Mouse (Mus musculus): Measurements from ENCODE around the gene Kyat3.
A peak's percentile ranks its signal among the peaks of the same experiment; 100 is the strongest.
"Not testable (repeated sequence)": the region's sequence is repeated elsewhere in the genome, so short reads cannot be mapped to it uniquely, and the experiment has no call there.

The Kyat3 gene

DNA sequence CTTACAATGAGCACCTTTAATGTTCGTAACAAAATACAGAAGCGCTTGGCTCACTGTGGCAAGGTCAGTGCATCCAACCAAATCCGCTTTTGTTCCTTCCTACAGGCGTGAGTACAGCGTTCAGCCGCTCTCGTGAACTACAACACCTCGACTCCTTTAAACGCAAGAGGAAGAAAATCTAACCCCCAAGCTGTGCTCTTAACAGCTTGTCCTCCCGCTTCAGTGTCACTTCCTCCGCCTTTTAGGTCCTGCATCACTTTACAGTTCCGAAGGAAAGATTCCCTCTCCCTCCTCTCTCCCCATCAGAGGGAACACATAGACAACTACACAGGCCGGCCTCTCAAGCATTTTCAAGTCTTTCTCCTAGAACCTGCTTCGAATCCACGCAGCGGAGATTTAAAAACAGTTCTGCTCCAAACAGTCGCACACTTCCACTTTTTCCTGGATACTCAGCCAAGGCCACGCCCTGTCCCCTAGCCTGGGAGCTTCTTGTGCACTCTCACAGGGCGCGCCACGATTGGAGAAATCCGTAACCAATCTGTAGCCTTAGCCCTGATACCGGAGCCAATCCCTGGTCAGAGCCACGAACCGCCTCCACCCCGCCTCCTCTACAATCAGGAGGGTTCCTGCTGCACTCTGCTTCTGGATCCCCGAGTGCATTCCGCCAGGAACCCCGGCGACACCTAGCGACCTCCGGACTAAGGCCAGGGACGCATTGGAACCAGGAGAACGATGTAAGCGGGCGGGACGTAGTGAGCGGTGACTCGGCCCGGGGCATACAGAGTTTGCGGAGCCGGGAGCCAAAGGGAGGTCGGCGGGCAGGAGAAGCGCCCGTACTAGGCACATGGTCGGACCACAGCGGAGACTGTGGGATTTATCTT is at the start of gene Kyat3:
Gene Kyat3, plus strand, starts transcription at position 610 of the 881 bp plus-strand sequence.
- DNase-seq: peak; percentile 88

DNA sequence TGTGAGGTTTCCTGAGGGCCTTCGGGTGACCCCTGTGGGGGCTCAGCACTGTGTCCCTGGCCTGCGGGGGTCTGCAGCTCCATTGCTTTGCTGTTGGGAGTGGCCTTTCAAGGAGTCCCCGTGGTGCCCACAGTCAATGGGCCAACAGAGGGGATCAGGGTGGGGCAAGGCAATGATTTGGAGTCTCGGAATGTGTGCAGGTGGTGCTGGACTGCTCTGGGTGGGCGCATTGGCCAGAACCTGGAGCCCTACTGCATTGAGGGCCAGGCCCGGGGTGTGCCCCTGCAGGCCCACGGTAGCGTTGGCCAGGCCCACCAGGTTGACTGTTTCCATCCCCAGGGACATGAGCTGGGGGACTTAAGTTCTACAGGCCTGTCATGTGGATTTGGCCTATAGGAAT is 36.1 kb upstream of the Kyat3 start:
- DNase-seq: no peak

DNA sequence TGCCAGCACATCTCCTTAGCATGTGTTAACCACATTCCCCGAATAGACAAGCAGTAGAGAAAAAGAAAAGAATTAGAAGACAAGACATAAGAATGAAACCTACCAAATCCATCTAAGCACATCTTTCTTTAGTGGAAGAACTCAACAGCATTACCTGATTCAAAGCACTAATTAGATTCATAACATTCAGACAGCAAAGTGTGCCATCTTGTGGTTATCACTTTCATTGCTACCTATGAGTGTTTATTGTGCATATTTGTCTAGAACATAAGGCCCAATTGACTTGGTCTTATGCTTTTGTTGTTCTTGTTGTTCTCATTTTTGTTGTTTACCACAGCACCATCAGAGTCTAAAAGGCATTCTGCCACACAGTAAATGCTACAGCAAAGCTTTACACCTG is 26.2 kb upstream of the Kyat3 start:
- no peak for DNase-seq

DNA sequence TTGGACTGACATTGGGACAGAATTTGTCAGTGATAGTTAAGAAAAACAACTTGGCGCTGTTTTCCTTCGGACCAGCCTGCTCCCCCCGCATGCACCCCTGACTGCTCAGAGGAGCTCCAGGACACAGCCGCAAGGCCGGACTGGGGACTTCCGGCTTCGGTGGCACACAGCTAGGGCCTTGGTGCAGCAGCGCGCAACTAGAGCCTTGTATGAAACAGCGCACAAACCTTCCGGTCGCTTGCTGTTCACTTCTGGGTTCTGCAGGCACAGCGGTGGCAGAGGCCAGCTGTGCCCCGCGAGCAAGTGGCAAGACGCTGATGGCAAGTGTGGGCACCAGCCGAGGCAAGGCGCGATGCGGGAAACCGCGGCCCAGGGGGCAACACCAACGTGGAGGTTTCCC is 12.9 kb upstream of the Kyat3 start:
- no peak for DNase-seq

DNA sequence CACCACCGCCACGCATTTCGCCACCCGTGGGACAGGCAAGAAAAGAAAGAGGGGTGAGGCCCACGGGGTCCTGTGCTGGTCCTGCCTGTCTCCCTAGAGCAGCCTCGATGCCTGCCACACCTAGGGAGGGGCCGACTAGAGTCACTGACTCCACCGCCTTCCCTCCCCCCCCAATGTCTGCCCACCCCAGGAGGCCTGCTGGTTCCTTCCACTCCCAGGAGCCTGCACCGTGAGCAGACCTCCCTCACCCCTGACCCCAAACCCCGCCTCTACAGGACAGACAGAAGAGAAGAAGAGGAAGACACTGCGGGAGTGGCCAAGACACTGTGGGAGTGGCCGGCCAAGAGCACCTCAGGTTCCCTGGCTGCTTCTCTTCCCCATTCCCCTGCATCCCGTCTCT is 12.5 kb upstream of the Kyat3 start:
- no peak for DNase-seq

DNA sequence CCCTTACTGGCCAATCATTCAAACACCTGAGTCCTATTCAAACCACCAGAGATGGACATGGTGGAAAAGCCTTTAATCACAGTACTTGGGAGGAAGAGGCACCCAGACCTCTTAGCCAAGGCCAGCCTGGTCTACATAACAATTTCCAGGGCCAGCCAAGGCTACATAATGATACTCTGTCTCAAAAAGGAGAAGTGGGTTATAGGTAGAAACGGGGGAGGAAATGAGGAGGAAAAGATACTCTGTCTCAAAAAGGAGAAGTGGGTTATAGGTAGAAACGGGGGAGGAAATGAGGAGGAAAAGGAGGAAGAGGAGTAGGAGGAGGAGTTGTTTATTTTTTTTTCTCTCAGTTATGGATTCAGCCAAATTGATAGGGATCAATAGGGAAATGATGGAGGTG is 4.3 kb upstream of the Kyat3 start:
- DNase-seq: no peak

DNA sequence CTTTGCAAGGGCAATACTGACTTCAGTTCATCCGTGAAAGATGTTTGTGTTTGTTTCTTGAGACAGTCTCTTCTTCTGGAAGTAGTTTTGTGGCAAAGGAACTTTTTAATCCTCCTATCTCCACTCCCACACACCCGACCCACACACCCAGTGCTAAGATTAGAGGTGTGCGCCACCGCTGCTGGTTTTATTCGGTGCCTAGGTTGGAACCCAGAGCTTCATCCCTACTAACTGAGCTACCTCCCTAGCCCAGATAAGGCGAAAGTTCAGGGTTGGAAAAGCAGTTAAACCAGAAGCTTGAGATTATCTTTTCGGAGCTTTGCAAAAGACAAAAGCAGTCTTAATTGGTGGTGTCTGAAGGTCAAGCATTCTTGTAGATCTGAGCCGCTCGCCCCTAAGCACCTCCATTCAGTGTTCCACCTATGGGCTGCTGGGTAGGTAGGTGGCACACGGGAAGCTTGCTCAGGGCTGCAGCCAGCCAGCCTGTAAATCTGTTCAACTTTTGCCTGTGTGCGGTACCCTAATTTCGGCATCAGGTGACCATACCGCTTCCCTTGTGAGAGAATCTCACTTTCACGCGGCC is 647 bp downstream of the Kyat3 start:
- DNase-seq: no peak

DNA sequence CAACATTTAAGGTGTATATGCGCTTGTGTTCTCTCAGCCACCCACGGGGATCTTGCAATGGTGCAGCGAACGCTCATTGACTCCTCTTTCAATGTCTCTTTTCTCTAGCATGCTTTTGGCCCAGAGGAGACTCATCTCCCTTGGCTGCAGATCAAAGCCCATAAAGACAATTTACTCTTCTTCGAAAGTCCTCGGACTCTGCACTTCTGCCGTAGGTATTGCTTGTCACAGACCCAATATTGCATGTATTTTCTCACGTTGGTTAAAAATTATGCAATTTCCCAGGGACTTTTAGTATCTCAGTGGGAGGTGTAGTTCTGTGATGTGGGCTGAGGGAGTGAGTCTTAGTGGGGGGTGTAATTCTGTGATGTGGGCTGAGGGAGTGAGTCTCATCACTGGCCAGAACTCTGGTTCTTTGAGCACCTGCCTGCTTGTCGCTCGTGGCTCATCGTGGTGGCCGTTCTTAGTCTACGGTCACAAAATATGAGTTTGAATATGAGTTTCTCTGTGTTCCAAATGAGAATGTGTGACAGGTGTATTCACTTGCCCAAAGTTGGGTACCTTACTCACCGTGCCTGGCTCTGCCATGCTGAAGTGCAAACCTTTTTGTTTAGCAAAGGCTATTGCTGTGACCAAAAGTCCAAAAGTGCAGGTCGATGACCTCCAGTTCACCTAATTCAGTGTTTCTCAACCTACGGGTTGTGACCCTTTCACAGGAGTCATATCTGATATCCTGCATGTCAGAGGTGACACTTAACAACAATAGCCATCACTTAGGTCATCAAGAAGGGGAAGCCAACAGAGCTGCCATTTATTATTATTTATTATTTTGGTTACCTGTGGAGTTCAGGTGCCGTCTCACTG is 6.0 kb downstream of the Kyat3 start:
- DNase-seq: no peak

DNA sequence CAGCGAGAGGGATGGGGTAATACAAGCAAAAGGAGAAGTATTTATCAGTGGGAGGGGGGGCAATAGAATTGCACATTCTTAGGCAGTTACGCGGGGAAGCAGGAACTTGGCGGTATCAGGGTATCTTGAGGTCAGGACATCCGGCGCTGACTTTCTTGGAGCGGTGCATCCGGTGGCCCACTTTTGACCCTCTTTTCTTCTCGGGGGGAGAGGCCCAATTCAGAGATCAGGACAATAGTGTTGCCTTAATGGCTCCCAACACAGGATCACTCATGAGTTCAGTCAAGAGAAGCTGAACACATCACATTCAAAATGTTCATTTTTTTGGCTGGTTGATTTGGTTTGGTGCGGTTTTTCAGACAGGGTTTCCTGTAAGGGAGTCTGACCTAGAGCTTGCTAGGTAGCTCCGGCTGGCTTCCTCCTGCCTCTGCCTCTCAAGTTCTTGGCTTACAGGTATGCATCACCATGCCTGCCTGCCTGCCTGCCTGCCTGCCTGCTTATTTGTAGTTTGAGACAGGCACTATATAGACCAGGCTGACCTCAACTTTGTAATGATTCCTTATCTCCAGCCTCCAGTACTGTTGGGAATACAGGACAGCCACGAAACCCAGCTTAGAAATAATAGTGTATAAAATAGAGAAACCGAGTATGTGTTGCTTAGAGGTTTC is 7.5 kb downstream of the Kyat3 start:
- not testable (repeated sequence) for DNase-seq

DNA sequence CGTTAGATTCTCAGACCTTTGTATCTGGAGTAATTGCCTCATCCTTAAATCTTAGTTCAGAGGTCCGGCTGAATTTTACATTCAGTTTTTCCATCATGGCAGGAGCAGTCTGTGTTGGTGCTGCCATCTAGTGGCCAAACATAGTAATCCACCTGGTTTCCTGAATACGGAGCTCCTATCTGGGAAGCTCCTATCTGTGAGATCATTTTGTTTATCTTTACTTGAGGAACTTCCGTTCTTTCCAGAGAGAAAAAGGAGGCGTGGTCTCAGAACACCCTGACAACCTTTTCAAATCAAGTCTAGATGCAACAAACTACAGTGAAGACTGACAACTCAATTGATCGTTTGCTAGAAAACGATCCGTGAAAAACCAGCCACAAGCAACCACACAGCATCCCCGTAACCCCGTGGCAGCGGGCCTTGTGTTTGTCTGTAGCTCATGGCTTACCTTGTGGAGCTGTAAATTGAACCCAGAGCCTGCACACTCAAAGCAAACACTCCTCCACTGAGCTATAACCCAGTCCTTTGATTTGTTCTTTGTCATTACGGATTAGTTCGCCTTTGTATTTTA is 8.1 kb downstream of the Kyat3 start:
- DNase-seq: peak; percentile 43

DNA sequence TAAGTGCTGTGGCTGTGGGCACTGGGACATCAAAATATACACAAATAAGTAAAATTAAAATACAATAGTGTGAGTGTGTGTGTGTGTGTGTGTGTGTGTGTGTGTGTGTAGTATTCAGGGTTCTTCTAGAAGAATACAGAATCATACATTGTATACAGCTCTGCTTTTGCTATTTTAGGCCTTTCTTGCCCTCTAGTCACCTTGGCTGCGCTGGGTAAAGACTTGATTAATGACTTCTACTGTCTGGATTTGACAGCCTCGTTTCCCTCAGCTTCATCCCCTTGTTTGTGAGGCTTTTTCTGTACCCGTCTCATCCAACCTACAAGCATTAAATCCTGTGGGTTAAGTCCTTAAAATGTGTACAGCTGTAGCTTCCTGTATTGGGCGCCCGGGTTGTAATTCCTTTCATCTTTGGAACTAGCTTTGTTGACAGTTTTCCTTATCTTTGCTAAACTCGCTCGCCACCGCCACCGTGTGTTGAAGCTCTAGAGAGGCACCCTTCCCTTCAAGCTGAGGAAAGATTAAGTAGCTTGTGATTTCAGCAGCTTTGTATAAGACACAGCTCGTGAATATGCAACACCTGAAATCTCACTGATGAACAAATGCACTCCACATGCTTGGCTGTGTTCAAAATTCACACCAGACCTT is 9.6 kb downstream of the Kyat3 start:
- DNase-seq: no peak

DNA sequence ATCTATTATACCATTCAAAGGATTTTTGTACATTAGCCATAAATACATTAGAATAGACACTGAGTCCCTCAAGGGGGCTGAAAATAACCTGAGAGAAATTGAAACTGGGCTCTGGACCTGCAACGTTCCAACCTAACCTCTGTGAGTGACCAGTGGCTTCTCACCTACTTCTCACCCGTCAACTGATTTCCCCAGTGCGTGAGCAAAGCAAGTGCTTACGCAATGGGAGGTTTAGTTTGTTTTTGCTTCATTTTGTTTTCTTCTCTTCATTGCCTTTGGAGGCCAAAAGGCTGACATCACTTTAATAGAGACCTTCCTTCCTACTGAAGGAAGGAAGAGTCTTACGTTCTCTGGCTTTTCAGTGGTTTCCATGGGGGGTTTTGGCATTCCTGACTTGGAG is 10.5 kb downstream of the Kyat3 start:
- DNase-seq: no peak

DNA sequence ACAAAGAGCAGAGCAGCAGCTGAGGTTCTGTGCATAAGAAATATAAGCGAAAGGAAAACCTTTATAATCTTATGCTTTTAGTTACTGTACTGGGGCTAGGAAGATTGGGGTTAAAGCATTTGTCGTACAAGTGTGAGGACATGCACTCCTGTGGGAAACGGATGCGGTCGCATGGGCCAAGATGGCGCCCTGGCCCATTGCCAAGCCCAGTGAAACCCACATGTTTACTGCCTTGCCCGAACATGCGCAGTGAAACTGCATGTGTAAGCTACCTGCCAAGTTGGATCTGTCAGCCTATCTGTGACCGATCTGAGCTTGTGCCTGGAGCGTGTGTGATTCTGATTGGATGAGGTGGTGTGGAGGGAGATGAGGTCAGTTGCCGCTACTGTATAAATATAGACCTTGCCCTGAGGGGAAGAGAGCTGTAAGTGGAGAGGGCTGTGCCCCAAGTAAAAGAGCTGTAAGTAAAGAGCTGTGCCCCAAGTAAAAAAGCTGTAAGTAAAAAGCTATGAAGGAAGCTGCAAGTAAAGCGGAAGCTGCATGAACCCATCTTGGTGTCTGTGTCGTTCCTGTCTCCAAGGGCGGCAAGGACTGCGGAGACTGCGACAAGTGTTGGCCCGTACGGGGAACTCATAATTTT is 11.7 kb downstream of the Kyat3 start:
- DNase-seq: not testable (repeated sequence)

DNA sequence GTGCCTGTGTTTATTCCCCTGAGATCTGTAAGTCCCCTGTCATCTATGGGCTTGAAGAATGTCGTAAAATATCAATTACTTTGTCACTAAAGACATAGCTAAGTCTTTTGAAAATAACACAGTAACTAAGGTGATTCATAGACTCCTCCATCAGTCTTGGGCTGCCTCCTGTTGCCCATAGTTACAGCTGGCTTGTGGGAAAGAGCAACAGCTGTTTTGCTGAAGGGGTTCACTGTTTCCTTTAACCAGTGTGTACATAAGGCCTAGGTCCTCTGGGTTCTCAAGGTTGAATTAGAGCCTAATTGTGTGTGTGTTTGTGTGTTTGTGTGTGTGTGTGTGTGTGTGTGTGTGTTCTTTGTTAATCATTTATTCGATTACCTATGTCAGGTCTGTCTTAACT is 24.6 kb downstream of the Kyat3 start:
- DNase-seq: no peak

DNA sequence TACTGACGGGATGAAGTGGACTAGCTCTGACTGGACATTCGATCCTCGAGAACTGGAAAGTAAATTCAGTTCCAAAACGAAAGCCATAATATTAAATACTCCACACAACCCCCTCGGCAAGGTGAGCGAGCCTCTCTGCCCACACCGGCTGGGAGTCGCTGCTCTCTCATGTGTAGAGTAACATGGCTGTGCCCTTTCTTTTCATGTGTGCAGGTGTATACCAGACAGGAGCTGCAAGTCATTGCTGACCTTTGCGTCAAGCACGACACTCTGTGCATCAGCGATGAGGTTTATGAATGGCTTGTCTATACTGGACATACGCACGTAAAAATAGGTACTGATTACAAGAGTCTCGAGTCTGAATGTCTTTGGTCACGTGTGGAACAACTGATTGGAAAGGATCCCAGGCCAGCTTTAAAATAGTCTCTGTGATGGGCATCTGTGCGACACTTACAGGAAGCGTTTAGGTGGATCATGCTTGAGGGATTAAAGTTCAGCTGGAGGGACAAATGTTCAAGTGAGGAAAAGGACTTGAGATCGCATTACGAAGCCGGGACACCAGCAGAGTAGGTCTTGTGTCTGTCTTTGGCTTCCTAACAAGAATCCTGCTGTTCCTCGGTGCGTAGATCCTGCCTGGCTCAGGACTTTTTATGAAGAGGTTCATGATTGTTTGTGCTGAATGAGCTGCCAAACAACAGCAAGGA is 25.3 kb downstream of the Kyat3 start:
- DNase-seq: no peak

DNA sequence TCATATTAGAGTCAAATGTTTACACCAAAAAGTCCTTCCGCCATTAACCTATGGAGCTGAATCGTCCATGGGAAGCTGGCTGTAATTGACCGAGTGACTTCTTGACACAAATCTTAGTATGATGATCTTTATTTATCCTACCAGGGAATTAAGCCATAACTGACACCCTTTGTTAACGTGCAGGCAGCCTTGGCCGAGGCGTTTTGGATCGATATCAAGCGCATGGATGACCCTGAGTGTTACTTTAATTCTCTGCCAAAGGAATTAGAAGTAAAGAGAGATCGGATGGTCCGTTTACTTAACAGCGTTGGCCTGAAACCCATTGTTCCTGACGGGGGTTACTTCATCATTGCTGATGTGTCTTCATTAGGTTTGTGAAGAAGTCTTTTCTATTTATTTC is 33.4 kb downstream of the Kyat3 start:
- no peak for DNase-seq

DNA sequence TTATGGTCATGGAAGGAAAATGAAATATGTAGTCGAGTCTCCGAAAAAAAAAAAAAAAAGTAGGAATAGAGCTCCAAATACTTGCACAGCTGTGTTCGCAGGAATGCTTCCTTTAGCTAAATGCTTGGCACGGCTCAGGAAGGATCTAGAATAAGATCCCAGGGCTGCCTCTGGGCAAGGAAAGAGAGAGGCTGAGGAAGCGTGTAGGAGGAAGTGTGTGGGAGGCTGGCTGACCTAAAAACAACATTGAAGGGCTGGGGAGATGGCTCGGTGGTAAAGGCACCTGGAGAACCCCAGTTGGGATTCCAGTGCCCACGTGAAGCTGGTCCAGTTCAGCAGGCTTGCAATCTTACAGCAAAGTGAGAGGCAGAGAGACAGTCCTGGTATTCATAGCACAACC is 40.0 kb downstream of the Kyat3 start:
- no peak for DNase-seq

DNA sequence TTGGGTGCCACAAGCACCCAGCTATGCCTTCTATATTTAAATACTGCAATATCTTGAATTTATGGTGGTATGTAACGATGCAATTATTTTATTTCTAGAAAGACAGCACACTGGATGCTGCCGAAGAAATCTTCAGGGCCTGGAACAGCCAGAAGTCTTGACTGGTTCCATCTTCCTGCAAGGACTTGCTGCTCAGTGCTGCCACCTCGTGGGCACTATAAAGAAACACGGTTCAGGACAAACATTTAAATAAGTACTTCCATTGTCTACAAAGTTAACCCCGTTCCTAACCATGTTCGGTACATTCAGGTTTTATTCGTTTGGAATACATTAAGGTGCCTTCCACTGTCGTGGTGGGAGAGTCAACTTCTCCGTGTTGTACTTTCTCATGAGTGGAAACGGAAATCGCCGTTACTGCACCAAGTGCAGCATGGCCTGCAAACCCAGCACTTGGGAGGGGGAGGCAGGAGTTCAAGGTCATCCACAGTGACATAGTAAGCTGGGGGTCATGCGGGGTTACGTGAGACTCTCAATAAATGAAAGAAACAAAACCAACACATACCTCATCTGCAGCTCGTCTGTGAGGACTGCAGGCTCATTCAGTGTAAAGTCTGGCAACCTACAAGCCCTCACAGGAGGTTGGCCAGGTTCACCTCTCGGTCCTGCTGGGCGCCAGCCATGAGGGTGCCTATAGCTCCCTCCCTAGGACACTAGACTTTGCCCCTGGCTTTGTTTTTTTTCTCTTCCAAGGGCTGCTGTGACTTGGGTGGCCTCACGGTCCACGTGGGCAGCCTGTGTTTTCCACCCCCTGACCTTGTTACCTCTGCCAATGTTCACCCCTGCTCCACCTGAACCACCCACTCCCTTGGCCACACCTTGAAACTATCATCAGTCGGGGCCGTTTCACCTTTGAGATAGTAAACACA is 43.4 kb downstream of the Kyat3 start:
- no peak for DNase-seq

DNA sequence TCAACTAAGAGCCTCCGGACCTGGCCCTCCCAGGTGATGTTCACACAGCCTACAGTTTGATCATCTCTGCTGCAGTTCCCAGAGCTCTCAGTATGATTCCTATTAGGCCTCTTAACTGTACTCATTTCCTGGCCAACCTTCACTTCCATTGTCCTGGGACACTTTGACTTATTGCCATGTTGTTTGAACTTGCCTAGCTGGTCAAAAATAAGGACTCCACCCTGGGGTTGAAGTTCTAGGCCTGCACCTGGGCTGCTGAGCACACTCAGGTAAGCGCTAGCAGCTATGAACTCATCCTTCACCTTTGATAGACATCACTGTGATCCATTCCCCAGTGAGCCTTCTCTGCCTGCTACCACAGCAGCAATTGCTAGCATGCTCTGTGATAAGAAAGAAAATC is 44.2 kb downstream of the Kyat3 start:
- DNase-seq: no peak

DNA sequence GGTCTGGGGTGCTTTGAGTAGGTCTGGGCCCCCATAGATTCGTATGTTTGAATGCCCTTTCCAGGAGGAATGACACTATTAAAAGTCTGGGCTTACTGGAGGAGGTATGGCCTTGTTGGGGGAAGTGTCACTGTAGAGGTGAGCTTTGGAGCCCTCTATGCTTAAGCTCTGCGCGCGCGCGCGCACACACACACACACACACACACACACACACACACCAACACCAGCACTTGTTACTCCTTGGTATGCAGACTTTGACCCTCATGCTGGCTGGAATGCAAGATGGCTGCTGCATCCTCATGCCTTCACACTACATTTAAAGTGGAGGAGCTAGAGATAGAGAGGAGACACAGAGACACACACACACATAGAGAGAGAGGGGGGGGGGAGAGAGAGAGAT is 46.8 kb downstream of the Kyat3 start:
- DNase-seq: no peak
